Mouse (Mus musculus) layer of hippocampus, adult 11-12 months (tissue): ENCODE measurements at regions not wholly inside any gene's neighbourhood (a gene's known extent, or its start where the extent isn't known, plus 50 kb on each side); places are given as distances from the start of the nearest gene placed in this dataset.
"Not testable (repeated sequence)": the region's sequence is repeated elsewhere in the genome, so short reads cannot be mapped to it uniquely, and the experiment has no call there.

ENCODE experiments used
- DNase-seq: peaks from one replicate; pipeline ENCODE4 v3.0.0; 2022; ENCODE audit warnings: low spot score

GRCm38 (mm10) chr4:8462414-8462813 lies 223.6 kb upstream of the Car8 start:
- not testable (repeated sequence) for DNase-seq

- no peak for DNase-seq
Measured at GRCm38 (mm10) chr4:8454346-8454745, 215.5 kb upstream of the Car8 start.

- peak; percentile 45 for DNase-seq
Measured at GRCm38 (mm10) chr4:8432393-8432792, 193.6 kb upstream of the Car8 start.

GRCm38 (mm10) chr4:8431032-8431332 lies 192.1 kb upstream of the Car8 start:
- DNase-seq, result no peak

- DNase-seq, result no peak
Measured at GRCm38 (mm10) chr4:8430269-8431031, 191.6 kb upstream of the Car8 start.

- DNase-seq, result no peak
Measured at GRCm38 (mm10) chr4:8429771-8430170, 190.9 kb upstream of the Car8 start.

- no peak for DNase-seq
Measured at GRCm38 (mm10) chr4:8428629-8429523, 190.0 kb upstream of the Car8 start.

- DNase-seq, result no peak
Measured at GRCm38 (mm10) chr4:8427812-8428211, 189.0 kb upstream of the Car8 start.

GRCm38 (mm10) chr4:8423392-8424045 lies 184.7 kb upstream of the Car8 start:
- DNase-seq, result no peak

GRCm38 (mm10) chr4:8421285-8421684 lies 182.4 kb upstream of the Car8 start:
- DNase-seq, result no peak

GRCm38 (mm10) chr4:8418374-8419031 lies 179.7 kb upstream of the Car8 start:
- no peak for DNase-seq

- no peak for DNase-seq
Measured at GRCm38 (mm10) chr4:8417821-8418220, 179.0 kb upstream of the Car8 start.

- no peak for DNase-seq
Measured at GRCm38 (mm10) chr4:8413307-8413706, 174.5 kb upstream of the Car8 start.

GRCm38 (mm10) chr4:8400069-8400468 lies 161.2 kb upstream of the Car8 start:
- no peak for DNase-seq

GRCm38 (mm10) chr4:8399430-8399829 lies 160.6 kb upstream of the Car8 start:
- no peak for DNase-seq

GRCm38 (mm10) chr4:8398969-8399368 lies 160.1 kb upstream of the Car8 start:
- DNase-seq, result no peak

GRCm38 (mm10) chr4:8383162-8383561 lies 144.3 kb upstream of the Car8 start:
- no peak for DNase-seq

GRCm38 (mm10) chr4:8382125-8382417 lies 143.2 kb upstream of the Car8 start:
- no peak for DNase-seq

GRCm38 (mm10) chr4:8381408-8382124 lies 142.7 kb upstream of the Car8 start:
- no peak for DNase-seq

- DNase-seq, result peak; percentile 83
Measured at GRCm38 (mm10) chr4:8380711-8381338, 142.0 kb upstream of the Car8 start.

- DNase-seq, result peak; percentile 33
Measured at GRCm38 (mm10) chr4:8374737-8375489, 136.1 kb upstream of the Car8 start.
